Mouse (Mus musculus): Measurements from ENCODE around the gene Grip1. TPM values are rescaled to one million over a fixed set of nuclear protein-coding genes. Genes with fewer than 3 reads are reported as not detected.
A peak's percentile ranks its signal among the peaks of the same experiment; 100 is the strongest.

Grip1 gene
- polyA plus RNA-seq, 1 experiment from 2014 or later, result 1.2 TPM

GRCm38 (mm10) chr10:120064424-120064823 lies 610.8 kb downstream of the Grip1 start:
- H3K4me3 ChIP-seq (ENCODE audit: low read length), result no peak overlapping the region
- H3K9ac ChIP-seq (ENCODE audit: low read depth, low read length), result no peak overlapping the region
- 29% methylated on average over 5 of the region's 5 CpGs for whole genome bisulfite sequencing
- no peaks in the 10 kb centered on the region for H3K27me3 ChIP-seq (replicated peaks; ENCODE audit: control insufficient read depth, insufficient read depth, low read length)
- H3K4me2 ChIP-seq (ENCODE audit: low read depth, low read length), result no peak overlapping the region
- no peak for ATAC-seq
- no peaks in the 10 kb centered on the region for H3K4me1 ChIP-seq (ENCODE audit: control insufficient read depth, insufficient read depth, low read length)
- no peaks in the 10 kb centered on the region for H3K36me3 ChIP-seq (ENCODE audit: control insufficient read depth, insufficient read depth, low read length)
- H3K9me3 ChIP-seq (ENCODE audit: control insufficient read depth, low read length), result 0 out of 2 replicates have a peak, but pooled peaks cover 4% of the 10 kb centered on the region
- no peak overlapping the region for H3K27ac ChIP-seq (ENCODE audit: low read length)

DNA sequence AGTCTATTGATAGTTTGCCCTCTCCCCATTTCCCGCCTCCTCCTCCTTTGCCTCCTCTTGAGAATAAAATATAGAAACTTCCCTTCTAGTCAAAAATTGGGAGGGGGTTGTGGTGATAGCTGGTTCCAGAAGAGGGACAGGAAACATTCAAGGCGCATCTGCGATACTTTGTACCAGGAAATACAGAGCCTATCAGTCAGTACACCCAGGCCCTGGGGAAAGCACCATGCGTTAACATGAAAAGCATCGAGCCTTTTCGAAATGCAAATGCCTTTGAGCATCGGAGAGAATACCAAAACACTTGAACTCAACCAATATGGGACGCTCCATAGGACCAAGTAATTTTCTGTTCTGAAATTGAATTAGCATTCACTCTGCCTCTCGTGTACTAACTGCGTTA lies 612.7 kb downstream of the Grip1 start:
- ATAC-seq, result no peak
- Histone ChIP-seq H3K4me3 (ENCODE audit: low read length) (no peak overlapping the region), H3K36me3 (ENCODE audit: control insufficient read depth, insufficient read depth, low read length) (no peaks in the 10 kb centered on the region), H3K9me3 (ENCODE audit: control insufficient read depth, low read length) (0 out of 2 replicates have a peak, but pooled peaks cover 4% of the 10 kb centered on the region), H3K27me3 (replicated peaks; ENCODE audit: control insufficient read depth, insufficient read depth, low read length) (no peaks in the 10 kb centered on the region), H3K4me1 (ENCODE audit: control insufficient read depth, insufficient read depth, low read length) (no peaks in the 10 kb centered on the region), H3K4me2 (ENCODE audit: low read depth, low read length) (no peak overlapping the region), H3K9ac (ENCODE audit: low read depth, low read length) (no peak overlapping the region), H3K27ac (ENCODE audit: low read length) (no peak overlapping the region)
- WGBS, result 93% methylated on average over 10 of the region's 10 CpGs

DNA sequence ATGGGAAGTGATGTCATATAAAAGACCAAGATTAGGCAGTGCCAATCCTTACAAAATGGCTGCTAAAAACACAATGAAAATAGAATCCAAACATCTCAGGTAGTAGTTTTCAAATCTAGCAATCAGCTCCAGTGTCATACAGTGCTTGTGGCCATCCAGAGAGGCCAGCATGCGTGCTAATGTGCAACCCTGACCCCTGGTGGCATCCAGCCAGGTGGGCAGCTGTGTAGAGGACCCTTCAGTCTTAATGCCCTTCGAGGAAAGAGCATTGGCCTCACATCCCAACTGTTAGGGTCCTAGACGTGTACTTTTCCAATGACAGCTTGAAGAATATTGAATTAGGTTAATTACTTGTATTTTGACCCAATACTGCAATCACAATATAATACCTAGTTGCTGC lies 624.2 kb downstream of the Grip1 start:
- Histone ChIP-seq H3K9me3 (ENCODE audit: control insufficient read depth, low read length) (no peaks in the 10 kb centered on the region), H3K4me2 (ENCODE audit: low read depth, low read length) (no peak overlapping the region), H3K36me3 (ENCODE audit: control insufficient read depth, insufficient read depth, low read length) (no peaks in the 10 kb centered on the region), H3K27ac (ENCODE audit: low read length) (no peak overlapping the region), H3K9ac (ENCODE audit: low read depth, low read length) (no peak overlapping the region), H3K4me1 (ENCODE audit: control insufficient read depth, insufficient read depth, low read length) (no peaks in the 10 kb centered on the region), H3K4me3 (ENCODE audit: low read length) (no peak overlapping the region), H3K27me3 (replicated peaks; ENCODE audit: control insufficient read depth, insufficient read depth, low read length) (no peaks in the 10 kb centered on the region)
- WGBS, result 70% methylated on average over 3 of the region's 3 CpGs
- ATAC-seq, result no peak

DNA sequence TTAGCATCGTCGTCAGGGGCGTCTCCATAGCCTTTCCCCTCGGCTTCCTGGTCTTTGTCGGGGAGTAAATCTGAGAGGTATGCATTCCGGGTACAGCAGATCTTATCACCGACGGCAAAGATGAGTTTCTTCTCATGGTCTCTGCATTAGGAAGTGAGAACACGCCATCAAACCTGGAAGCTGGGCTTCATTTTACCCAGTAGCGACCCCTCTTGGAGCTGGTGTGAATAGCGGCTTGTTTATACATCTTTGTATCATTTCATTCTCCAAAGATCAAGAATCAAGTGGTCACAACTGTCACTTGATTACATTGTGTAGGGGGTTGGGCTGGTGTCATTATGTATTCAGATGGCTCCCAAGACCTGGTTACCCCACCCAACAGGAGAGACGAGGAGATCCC lies 638.9 kb downstream of the Grip1 start:
- no peak for ATAC-seq
- H3K27me3 ChIP-seq (replicated peaks; ENCODE audit: control insufficient read depth, insufficient read depth, low read length), result no peaks in the 10 kb centered on the region
- WGBS, result 91% methylated on average over 12 of the region's 12 CpGs
- peaks cover 3% of the 10 kb centered on the region; the same call in 1 of the 2 replicates for H3K36me3 ChIP-seq (ENCODE audit: control insufficient read depth, insufficient read depth, low read length)
- H3K27ac ChIP-seq (ENCODE audit: low read length), result no peak overlapping the region
- H3K4me3 ChIP-seq (ENCODE audit: low read length), result no peak overlapping the region
- no peak overlapping the region for H3K4me2 ChIP-seq (ENCODE audit: low read depth, low read length)
- H3K9me3 ChIP-seq (ENCODE audit: control insufficient read depth, low read length), result no peaks in the 10 kb centered on the region
- no peaks in the 10 kb centered on the region for H3K4me1 ChIP-seq (ENCODE audit: control insufficient read depth, insufficient read depth, low read length)
- H3K9ac ChIP-seq (ENCODE audit: low read depth, low read length), result no peak overlapping the region

GRCm38 (mm10) chr10:120095136-120095535 lies 641.5 kb downstream of the Grip1 start:
- no peak overlapping the region for H3K4me2 ChIP-seq (ENCODE audit: low read depth, low read length)
- WGBS, result 77% methylated on average over 9 of the region's 9 CpGs
- H3K27ac ChIP-seq (ENCODE audit: low read length), result no peak overlapping the region
- H3K4me1 ChIP-seq (ENCODE audit: control insufficient read depth, insufficient read depth, low read length), result no peaks in the 10 kb centered on the region
- H3K4me3 ChIP-seq (ENCODE audit: low read length), result no peak overlapping the region
- no peaks in the 10 kb centered on the region for H3K9me3 ChIP-seq (ENCODE audit: control insufficient read depth, low read length)
- no peak for ATAC-seq
- H3K36me3 ChIP-seq (ENCODE audit: control insufficient read depth, insufficient read depth, low read length), result no peaks in the 10 kb centered on the region
- H3K27me3 ChIP-seq (replicated peaks; ENCODE audit: control insufficient read depth, insufficient read depth, low read length), result no peaks in the 10 kb centered on the region
- H3K9ac ChIP-seq (ENCODE audit: low read depth, low read length), result no peak overlapping the region

- no peak overlapping the region for H3K4me2 ChIP-seq (ENCODE audit: low read depth, low read length)
- H3K4me3 ChIP-seq (ENCODE audit: low read length), result no peak overlapping the region
- no peaks in the 10 kb centered on the region for H3K36me3 ChIP-seq (ENCODE audit: control insufficient read depth, insufficient read depth, low read length)
- 93% methylated on average over 5 of the region's 5 CpGs for WGBS
- H3K4me1 ChIP-seq (ENCODE audit: control insufficient read depth, insufficient read depth, low read length), result no peaks in the 10 kb centered on the region
- H3K27me3 ChIP-seq (replicated peaks; ENCODE audit: control insufficient read depth, insufficient read depth, low read length), result no peaks in the 10 kb centered on the region
- H3K9ac ChIP-seq (ENCODE audit: low read depth, low read length), result no peak overlapping the region
- no peaks in the 10 kb centered on the region for H3K9me3 ChIP-seq (ENCODE audit: control insufficient read depth, low read length)
- no peak overlapping the region for H3K27ac ChIP-seq (ENCODE audit: low read length)
- no peak for ATAC-seq
These were observed 642.1 kb downstream of the Grip1 start for GRCm38 (mm10) chr10:120095716-120096115.

GRCm38 (mm10) chr10:120097564-120097963 lies 643.9 kb downstream of the Grip1 start:
- Histone ChIP-seq H3K36me3 (ENCODE audit: control insufficient read depth, insufficient read depth, low read length) (no peaks in the 10 kb centered on the region), H3K4me3 (ENCODE audit: low read length) (no peak overlapping the region), H3K4me1 (ENCODE audit: control insufficient read depth, insufficient read depth, low read length) (no peaks in the 10 kb centered on the region), H3K9me3 (ENCODE audit: control insufficient read depth, low read length) (no peaks in the 10 kb centered on the region), H3K27ac (ENCODE audit: low read length) (no peak overlapping the region), H3K9ac (ENCODE audit: low read depth, low read length) (no peak overlapping the region), H3K4me2 (ENCODE audit: low read depth, low read length) (no peak overlapping the region), H3K27me3 (replicated peaks; ENCODE audit: control insufficient read depth, insufficient read depth, low read length) (no peaks in the 10 kb centered on the region)
- ATAC-seq, result no peak
- WGBS, result 85% methylated on average over 5 of the region's 5 CpGs

GRCm38 (mm10) chr10:120100806-120101205 lies 647.2 kb downstream of the Grip1 start:
- Histone ChIP-seq H3K9ac (ENCODE audit: low read depth, low read length) (no peak overlapping the region), H3K4me2 (ENCODE audit: low read depth, low read length) (no peak overlapping the region), H3K36me3 (ENCODE audit: control insufficient read depth, insufficient read depth, low read length) (no peaks in the 10 kb centered on the region), H3K9me3 (ENCODE audit: control insufficient read depth, low read length) (no peaks in the 10 kb centered on the region), H3K4me1 (ENCODE audit: control insufficient read depth, insufficient read depth, low read length) (no peaks in the 10 kb centered on the region), H3K27me3 (replicated peaks; ENCODE audit: control insufficient read depth, insufficient read depth, low read length) (no peaks in the 10 kb centered on the region), H3K27ac (ENCODE audit: low read length) (no peak overlapping the region), H3K4me3 (ENCODE audit: low read length) (no peak overlapping the region)
- ATAC-seq, result no peak
- 83% methylated on average over 1 of the region's 1 CpGs for WGBS

DNA sequence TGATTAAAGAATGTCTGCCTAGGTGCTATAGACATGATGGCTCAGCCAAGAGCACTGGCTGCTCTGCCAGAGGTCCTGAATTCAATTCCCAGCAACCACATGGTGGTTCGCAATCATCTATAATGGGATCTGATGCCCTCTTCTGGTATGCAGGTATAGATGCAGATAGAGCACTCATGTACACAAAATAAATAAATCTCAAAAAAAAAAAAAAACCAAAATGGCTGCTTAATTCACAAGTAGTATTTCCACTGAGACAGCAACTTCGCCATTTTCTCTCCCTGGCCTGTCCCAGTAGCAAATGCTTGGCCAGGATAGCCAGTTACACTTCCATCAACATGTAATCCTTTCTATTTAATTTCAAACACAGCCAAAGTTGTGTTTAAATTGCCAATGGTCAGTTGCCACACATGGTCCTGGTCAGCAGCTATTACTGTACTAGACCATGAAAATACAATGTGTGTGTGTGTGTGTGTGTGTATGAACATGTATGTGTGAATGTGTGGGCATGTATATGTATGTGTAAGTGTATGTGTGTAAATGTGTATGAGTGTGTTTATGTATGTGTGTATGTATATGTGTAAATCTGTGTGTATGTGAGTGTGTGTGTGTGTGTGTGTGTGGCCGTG lies 658.2 kb downstream of the Grip1 start:
- H3K4me2 ChIP-seq (ENCODE audit: low read depth, low read length), result peak overlapping the region; percentile 73
- no peak for ATAC-seq
- H3K4me1 ChIP-seq (ENCODE audit: control insufficient read depth, insufficient read depth, low read length), result no peaks in the 10 kb centered on the region
- H3K9ac ChIP-seq (ENCODE audit: low read depth, low read length), result peak overlapping the region; percentile 79; the same call in 1 of the 2 replicates
- peaks cover 2% of the 10 kb centered on the region; the same call in 1 of the 2 replicates for H3K9me3 ChIP-seq (ENCODE audit: control insufficient read depth, low read length)
- H3K27ac ChIP-seq (ENCODE audit: low read length), result no peak overlapping the region
- 75% methylated on average over 3 of the region's 3 CpGs for WGBS
- no peaks in the 10 kb centered on the region for H3K27me3 ChIP-seq (replicated peaks; ENCODE audit: control insufficient read depth, insufficient read depth, low read length)
- no peaks in the 10 kb centered on the region for H3K36me3 ChIP-seq (ENCODE audit: control insufficient read depth, insufficient read depth, low read length)
- H3K4me3 ChIP-seq (ENCODE audit: low read length), result peak overlapping the region; percentile 74

Measured in intestine, embryonic 16.5 days (tissue).